Mouse (Mus musculus) adrenal gland, adult (tissue): Measurements from ENCODE around the gene Gm3500.
"Not testable (repeated sequence)": the region's sequence is repeated elsewhere in the genome, so short reads cannot be mapped to it uniquely, and the experiment has no call there.

Experiments
- DNase-seq, 2 experiments: peaks; one replicate each; pipeline ENCODE4 v3.0.0; 2022 to 2023; ENCODE audit warnings: low spot score in 1 of 2; ENCODE audit not compliant: inconsistent age in 2 of 2

The Gm3500 gene

DNA sequence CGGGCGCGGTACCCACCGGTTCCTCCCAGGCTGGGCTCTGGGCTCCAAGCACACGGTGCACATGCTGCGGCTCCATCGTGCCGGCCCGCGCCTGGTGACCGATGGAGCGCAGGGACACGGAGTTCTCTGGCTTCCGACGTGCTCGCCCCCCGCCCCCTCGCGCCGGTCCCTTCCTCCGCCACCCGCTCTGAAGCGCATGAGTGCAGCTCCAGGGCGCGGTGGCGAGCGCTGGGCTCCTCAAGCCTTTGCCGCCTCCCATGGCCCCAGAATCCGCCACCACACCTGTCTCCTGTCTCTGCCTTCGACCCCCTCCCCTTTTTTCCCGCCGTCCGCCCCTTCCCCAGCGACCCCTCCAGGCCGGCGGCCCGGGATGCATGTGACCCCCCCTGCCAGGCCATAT lies at the start of gene Gm3500:
Gene Gm3500, minus strand, starts transcription at position 101 of the 400 bp plus-strand sequence.
- not testable (repeated sequence) for DNase-seq

DNA sequence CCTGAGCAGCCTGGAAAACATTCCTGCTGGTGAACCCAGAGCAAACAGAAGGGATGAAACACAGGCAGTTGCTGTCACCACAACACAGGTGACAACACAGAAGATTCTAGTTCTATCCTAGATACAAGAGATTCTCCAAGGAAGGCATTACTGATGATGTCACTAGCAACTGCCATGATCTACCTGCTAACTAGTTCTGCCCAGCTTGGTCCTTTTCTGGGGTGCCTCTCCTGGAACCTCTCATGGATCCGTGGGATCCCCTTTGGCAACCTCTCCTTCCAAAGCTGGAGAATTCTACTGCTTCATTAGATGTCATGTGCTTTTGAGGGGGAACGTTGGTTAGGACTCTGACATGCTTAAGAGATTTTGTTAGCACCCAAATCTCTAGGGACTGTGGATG lies 54.0 kb downstream of the Gm3500 start, which contains the start of gene Gm3542:
Gene Gm3542, minus strand, starts transcription at position 101 of the 400 bp plus-strand sequence.
- not testable (repeated sequence) for DNase-seq
